Mouse (Mus musculus) megakaryocyte, embryonic 14.5 days (primary cell): ENCODE results near the gene Serpina6.

ENCODE experiments used
- FLI1 ChIP-seq: IDR thresholded peaks from 2 replicates; pipeline ENCODE4 v1.6.1; 2012; ENCODE audit warnings: low read length, inconsistent platforms, mixed read lengths
- GATA1 ChIP-seq: IDR thresholded peaks from 3 replicates; pipeline ENCODE4 v1.6.1; 2012; ENCODE audit warnings: mixed read lengths, low read length, inconsistent platforms, borderline replicate concordance

DNA sequence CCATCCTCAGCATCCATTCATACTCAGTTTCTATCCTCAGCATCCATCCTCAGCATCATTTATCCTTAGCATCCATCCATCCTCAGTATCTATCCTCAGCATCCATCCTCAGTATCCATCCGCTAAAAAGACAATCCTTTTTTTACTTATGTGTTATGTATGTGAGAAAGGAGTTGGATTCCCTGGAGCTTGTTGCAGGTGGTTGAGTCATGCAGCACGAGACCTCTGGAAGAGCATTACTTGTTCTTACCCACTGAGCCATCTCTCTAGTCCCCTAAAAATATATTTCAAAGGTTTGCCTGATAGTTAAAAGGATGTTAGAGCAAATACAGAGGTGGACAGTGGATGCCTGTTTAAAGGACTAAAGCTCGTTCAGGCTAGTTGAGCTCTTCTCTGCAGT, 55.2 kb downstream of the Serpina6 start:
- TF ChIP-seq GATA1, result no peak
- no peak for TF ChIP-seq FLI1
